Mouse (Mus musculus) right cerebral cortex, adult 18-20 months (tissue): Measurements from ENCODE around the gene Me3.

ENCODE experiments used
- DNase-seq: peaks from one replicate; pipeline ENCODE4 v3.0.0; 2022; ENCODE audit warnings: mixed read lengths

Me3 gene

GRCm38 (mm10) chr7:89748415-89748814 is 116.2 kb downstream of the Me3 start:
- no peak for DNase-seq

- no peak for DNase-seq
These were observed 117.0 kb downstream of the Me3 start for GRCm38 (mm10) chr7:89749183-89749582.

- DNase-seq: no peak
These were observed 134.7 kb downstream of the Me3 start for GRCm38 (mm10) chr7:89766678-89767508.

- DNase-seq: no peak
These were observed 137.1 kb downstream of the Me3 start for GRCm38 (mm10) chr7:89769106-89769896.

- DNase-seq: no peak
These were observed 137.8 kb downstream of the Me3 start for GRCm38 (mm10) chr7:89770021-89770420.

- no peak for DNase-seq
These were observed 140.7 kb downstream of the Me3 start for GRCm38 (mm10) chr7:89772906-89773305.

- no peak for DNase-seq
These were observed 141.2 kb downstream of the Me3 start for GRCm38 (mm10) chr7:89773352-89773921.

GRCm38 (mm10) chr7:89773926-89774325 is 141.7 kb downstream of the Me3 start:
- DNase-seq: no peak

GRCm38 (mm10) chr7:89775848-89776247 is 143.7 kb downstream of the Me3 start:
- no peak for DNase-seq

GRCm38 (mm10) chr7:89781391-89781790 is 149.2 kb downstream of the Me3 start:
- DNase-seq: no peak

GRCm38 (mm10) chr7:89787735-89788134 is 155.5 kb downstream of the Me3 start:
- DNase-seq: no peak

- no peak for DNase-seq
These were observed 160.4 kb downstream of the Me3 start for GRCm38 (mm10) chr7:89792576-89792975.

- no peak for DNase-seq
These were observed 163.2 kb downstream of the Me3 start for GRCm38 (mm10) chr7:89795366-89795765.

- DNase-seq: no peak
These were observed 164.2 kb downstream of the Me3 start for GRCm38 (mm10) chr7:89796351-89796801.

- DNase-seq: no peak
These were observed 166.3 kb downstream of the Me3 start for GRCm38 (mm10) chr7:89798358-89799020.

- DNase-seq: no peak
These were observed 170.3 kb downstream of the Me3 start for GRCm38 (mm10) chr7:89802447-89802846.

- DNase-seq: no peak
These were observed 171.8 kb downstream of the Me3 start for GRCm38 (mm10) chr7:89803966-89804365.

- no peak for DNase-seq
These were observed 177.2 kb downstream of the Me3 start for GRCm38 (mm10) chr7:89809400-89809799.

GRCm38 (mm10) chr7:89828436-89829065 is 196.4 kb downstream of the Me3 start:
- DNase-seq: no peak

- DNase-seq: no peak
These were observed 197.0 kb downstream of the Me3 start for GRCm38 (mm10) chr7:89829201-89829600.

- DNase-seq: no peak
These were observed 201.3 kb downstream of the Me3 start for GRCm38 (mm10) chr7:89833521-89833920.

- no peak for DNase-seq
These were observed 203.4 kb downstream of the Me3 start for GRCm38 (mm10) chr7:89835566-89835965.

- DNase-seq: no peak
These were observed 204.5 kb downstream of the Me3 start for GRCm38 (mm10) chr7:89836676-89837075.
